Mouse (Mus musculus) kidney, embryonic 14.5 days (tissue): ENCODE results near the gene Rft1. TPM values are rescaled to one million over a fixed set of nuclear protein-coding genes. Genes with fewer than 3 reads are reported as not detected.

ENCODE experiments used
- ATAC-seq: fragments of 200-750 bp; cut with Nextera tagmentation; 2 replicates; pipeline ENCODE4 v1.8.0; 2017; ENCODE audit warnings: moderate number of reproducible peaks, mild to moderate bottlenecking, moderate TSS enrichment, moderate library complexity; ENCODE audit not compliant: low FRiP score, low TSS enrichment
- H3K27ac ChIP-seq: fragments of 300-500 bp; sonication (generic); 2 replicates; pipeline ENCODE4 v1.5.1; 2014; ENCODE audit warnings: low read depth, mild to moderate bottlenecking, low read length, moderate library complexity, mixed read lengths
- H3K27me3 ChIP-seq: fragments of 300-500 bp; sonication (generic); 2 replicates; pipeline ENCODE4 v1.6.1; 2014; ENCODE audit warnings: mild to moderate bottlenecking, low read length; ENCODE audit not compliant: control insufficient read depth, insufficient read depth
- H3K36me3 ChIP-seq: fragments of 300-500 bp; sonication (generic); 2 replicates; pipeline ENCODE4 v1.6.1; 2014; ENCODE audit warnings: low read length, mixed read lengths; ENCODE audit not compliant: control insufficient read depth, insufficient read depth
- H3K4me1 ChIP-seq: fragments of 300-500 bp; sonication (generic); 2 replicates; pipeline ENCODE4 v1.6.1; 2014; ENCODE audit warnings: low read length, mixed read lengths; ENCODE audit not compliant: control insufficient read depth, insufficient read depth
- H3K4me2 ChIP-seq: fragments of 300-500 bp; sonication (generic); replicated peaks from 2 replicates; pipeline ENCODE4 v1.6.1; 2014; ENCODE audit warnings: low read depth, mild to moderate bottlenecking, low read length
- H3K4me3 ChIP-seq: fragments of 300-500 bp; sonication (generic); 2 replicates; pipeline ENCODE4 v1.5.1; 2014; ENCODE audit warnings: mild to moderate bottlenecking, low read length
- H3K9ac ChIP-seq: fragments of 300-500 bp; sonication (generic); 2 replicates; pipeline ENCODE4 v1.6.1; 2014; ENCODE audit warnings: low read depth, mild to moderate bottlenecking, low read length, moderate library complexity
- H3K9me3 ChIP-seq: fragments of 300-500 bp; sonication (generic); 2 replicates; pipeline ENCODE4 v1.6.1; 2016; ENCODE audit warnings: low read length; ENCODE audit not compliant: control insufficient read depth
- WGBS: fragments of 180-500 bp; shearing (Covaris S2); extraction: QIAGEN DNeasy Blood & Tissue Kit; methylation state at CpG from one replicate; pipeline ENCODE4 v1.1.7; 2014; 5-methylcytosine and 5-hydroxymethylcytosine counted together
- polyA plus RNA-seq: library from polyadenylated mRNA; unstranded; fragments of >200 nt; fragmentation: Nextera tagmentation; extraction: Ambion mirVana; gene quantifications from 2 replicates; pipeline ENCODE4 v1.2.1, GENCODE M21; 2014

Gene Rft1
- polyA plus RNA-seq, 1 experiment from 2014 or later, result 19.4 TPM

DNA sequence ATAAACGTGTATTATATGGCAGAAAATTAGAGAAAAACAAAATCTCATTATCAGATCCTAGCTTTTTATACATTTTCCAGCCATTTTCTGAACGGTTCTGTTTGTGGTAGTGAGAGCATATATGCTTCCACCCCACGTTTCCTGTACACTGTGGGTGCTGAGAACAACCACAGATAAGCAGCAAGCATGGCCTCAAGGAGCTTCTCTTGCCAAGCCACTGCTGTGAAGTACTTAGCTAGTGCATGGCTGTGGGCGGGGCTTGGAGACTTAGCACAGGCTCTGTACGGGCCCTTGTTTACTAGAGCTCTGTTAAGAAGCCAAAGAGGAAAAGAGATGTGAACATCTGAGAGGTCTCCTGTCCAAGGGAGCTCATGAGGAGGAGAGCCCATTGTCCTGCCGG lies 20.8 kb downstream of the Rft1 start:
- no peak overlapping the region for H3K4me3 ChIP-seq
- no peak overlapping the region for H3K9ac ChIP-seq
- H3K36me3 ChIP-seq, result peaks cover 70% of the 10 kb centered on the region
- 83% methylated on average over 6 of the region's 6 CpGs for WGBS
- no peak overlapping the region for H3K4me2 ChIP-seq
- no peaks in the 10 kb centered on the region for H3K9me3 ChIP-seq
- H3K27ac ChIP-seq, result no peak overlapping the region
- no peaks in the 10 kb centered on the region for H3K27me3 ChIP-seq
- no peaks in the 10 kb centered on the region for H3K4me1 ChIP-seq
- ATAC-seq, result no peak

DNA sequence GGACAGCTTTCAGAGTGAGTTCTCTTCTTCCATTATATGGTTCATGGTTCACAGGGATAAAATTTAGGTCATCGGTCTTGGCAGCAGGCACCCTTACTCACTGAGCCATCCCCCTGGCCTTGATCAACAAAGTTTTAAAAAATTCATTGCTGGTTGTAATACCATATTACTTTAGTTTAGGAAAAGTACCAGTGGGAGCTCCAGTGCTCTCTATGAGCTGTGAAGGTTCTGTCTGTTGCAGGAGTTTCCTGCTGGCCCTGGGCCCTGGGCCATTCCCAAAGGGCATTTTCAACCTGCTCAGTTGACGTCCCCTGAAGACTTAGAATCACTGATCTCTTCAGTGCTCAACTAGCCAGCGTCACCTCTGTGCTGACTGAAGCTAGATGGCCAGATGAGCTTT lies 28.0 kb downstream of the Rft1 start:
- H3K9me3 ChIP-seq, result no peaks in the 10 kb centered on the region
- H3K9ac ChIP-seq, result no peak overlapping the region
- H3K27me3 ChIP-seq, result no peaks in the 10 kb centered on the region
- H3K4me2 ChIP-seq, result no peak overlapping the region
- H3K4me3 ChIP-seq, result no peak overlapping the region
- no peaks in the 10 kb centered on the region for H3K4me1 ChIP-seq
- H3K36me3 ChIP-seq, result peaks cover 67% of the 10 kb centered on the region
- 91% methylated on average over 3 of the region's 3 CpGs for WGBS
- H3K27ac ChIP-seq, result no peak overlapping the region
- ATAC-seq, result no peak

DNA sequence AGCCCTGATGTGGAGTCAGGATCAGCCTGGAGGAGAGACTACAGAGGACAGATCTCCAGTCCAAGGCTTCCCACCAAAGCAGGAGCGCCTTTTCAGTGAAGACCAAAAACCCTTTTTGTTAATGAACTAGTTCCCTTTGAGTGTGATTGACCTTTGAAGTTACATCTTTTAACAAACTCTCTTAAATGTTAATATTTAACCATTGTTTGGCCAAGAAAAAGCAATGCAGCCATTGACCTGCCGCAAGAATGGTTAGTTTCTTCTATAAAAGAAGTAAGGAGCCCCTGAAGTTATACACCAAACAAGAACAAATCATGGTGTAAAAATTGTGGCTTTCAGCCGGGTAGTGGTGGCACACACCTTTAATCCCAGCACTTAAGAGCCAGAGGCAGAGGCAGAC lies 36.5 kb downstream of the Rft1 start:
- no peak overlapping the region for H3K27ac ChIP-seq
- no peaks in the 10 kb centered on the region for H3K27me3 ChIP-seq
- no peak overlapping the region for H3K4me3 ChIP-seq
- no peak overlapping the region for H3K4me2 ChIP-seq
- no peak for ATAC-seq
- WGBS, result 84% methylated on average over 3 of the region's 3 CpGs
- no peaks in the 10 kb centered on the region for H3K4me1 ChIP-seq
- H3K36me3 ChIP-seq, result peaks cover 24% of the 10 kb centered on the region
- no peaks in the 10 kb centered on the region for H3K9me3 ChIP-seq
- no peak overlapping the region for H3K9ac ChIP-seq

DNA sequence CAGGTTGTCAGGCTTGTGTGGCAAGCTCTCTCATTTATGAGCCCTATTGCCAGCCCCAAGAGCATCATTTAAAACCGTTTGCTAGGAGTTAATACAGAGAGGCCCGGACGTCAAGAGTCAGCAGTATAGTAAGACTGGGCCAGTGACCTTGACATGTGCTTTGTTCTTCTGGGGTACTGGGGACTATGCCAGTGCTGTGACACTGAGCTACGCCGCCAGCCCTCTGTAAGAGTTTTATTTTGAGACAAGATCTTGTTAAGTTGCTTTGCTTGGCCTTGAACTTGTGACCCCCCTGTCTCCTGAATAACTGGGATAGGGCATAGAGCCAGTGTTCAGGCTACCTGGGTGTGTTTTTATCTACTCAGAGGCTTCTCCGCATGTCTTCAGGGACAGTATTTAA lies 38.3 kb downstream of the Rft1 start:
- ATAC-seq, result no peak

DNA sequence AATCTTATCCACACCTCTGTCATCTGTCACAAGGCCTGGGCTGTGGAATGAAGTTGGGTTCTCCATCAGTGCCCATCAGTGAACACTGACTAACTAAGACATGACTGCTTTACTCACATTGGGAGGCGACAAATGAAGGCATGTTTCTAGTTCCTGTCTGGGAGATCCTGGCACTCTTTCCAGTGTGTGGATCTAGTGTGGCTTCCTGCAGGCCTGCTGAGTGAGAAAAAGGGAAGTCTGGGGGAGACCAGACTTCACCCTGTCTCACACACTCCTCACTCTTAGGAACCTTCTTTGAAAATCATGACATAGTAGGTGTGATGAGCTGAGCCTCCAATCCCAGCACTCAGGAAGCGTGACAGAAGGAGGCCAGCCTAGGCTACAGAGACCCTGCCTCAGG lies 40.6 kb downstream of the Rft1 start:
- Histone ChIP-seq H3K4me1 (no peaks in the 10 kb centered on the region), H3K9ac (no peak overlapping the region), H3K9me3 (no peaks in the 10 kb centered on the region), H3K27me3 (no peaks in the 10 kb centered on the region), H3K36me3 (peaks cover 14% of the 10 kb centered on the region), H3K4me3 (no peak overlapping the region), H3K27ac (no peak overlapping the region), H3K4me2 (no peak overlapping the region)
- ATAC-seq, result no peak
- WGBS, result 83% methylated on average over 2 of the region's 2 CpGs

More for the DNA sequence above, 38.3 kb downstream of the Rft1 start:
- no peaks in the 10 kb centered on the region for H3K4me1 ChIP-seq
- H3K4me2 ChIP-seq, result no peak overlapping the region
- H3K9me3 ChIP-seq, result no peaks in the 10 kb centered on the region
- WGBS, result 89% methylated on average over 6 of the region's 6 CpGs
- no peak overlapping the region for H3K9ac ChIP-seq
- peaks cover 19% of the 10 kb centered on the region for H3K36me3 ChIP-seq
- no peak overlapping the region for H3K4me3 ChIP-seq
- no peak overlapping the region for H3K27ac ChIP-seq
- no peaks in the 10 kb centered on the region for H3K27me3 ChIP-seq

DNA sequence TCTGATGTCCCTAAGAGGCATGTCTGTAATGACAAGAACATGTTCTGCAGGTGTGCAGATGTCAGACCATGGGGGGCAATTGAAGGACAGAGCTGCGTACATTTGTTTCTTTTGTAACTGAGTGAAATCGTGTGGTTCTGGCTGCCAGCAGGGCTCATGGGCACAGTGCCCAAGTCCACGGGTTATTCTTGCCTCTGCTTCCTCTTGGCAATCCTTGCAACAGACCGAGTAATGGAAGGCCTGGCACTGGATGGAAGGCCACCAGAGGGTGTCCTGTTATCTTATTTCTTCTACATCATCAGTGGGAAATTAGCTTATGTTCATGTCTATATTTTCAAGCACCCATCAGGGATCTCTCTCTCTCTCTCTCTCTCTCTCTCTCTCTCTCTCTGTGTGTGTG lies 41.4 kb downstream of the Rft1 start:
- Histone ChIP-seq H3K4me1 (no peaks in the 10 kb centered on the region), H3K4me3 (no peak overlapping the region), H3K27me3 (no peaks in the 10 kb centered on the region), H3K4me2 (no peak overlapping the region), H3K36me3 (peaks cover 6% of the 10 kb centered on the region; the same call in 1 of the 2 replicates), H3K9me3 (no peaks in the 10 kb centered on the region), H3K27ac (no peak overlapping the region), H3K9ac (no peak overlapping the region)
- no peak for ATAC-seq
- 78% methylated on average over 4 of the region's 4 CpGs for WGBS

DNA sequence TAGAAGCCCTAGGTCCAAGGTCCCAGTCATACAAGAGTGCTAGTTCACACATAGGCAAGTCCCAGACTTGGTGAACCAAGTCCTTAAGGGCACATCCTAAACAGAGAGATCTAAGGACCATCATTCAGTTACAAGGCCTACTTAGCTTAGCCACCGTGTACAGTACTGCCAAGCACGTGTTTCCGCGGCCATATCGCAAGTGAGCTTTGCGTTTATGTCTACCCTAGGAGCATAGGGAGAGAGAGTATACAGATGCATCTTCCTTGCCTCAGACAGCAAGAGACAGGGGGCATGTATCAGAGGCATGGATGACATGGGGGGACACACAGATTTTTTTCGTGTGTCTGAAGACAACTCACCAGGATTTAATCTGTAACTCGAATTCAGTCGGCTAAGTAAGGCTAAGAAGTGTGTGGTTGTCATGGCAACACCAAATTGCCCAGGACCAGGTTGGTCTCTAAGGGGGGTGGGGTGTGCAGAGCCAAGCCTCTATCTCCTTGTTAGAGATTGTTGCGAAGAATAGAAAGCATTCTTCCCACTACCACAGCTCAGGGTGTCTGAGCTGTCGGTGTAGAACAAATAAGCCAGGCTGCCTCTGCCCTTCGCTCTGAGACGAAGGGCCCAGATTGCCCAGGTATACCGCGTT lies 43.4 kb downstream of the Rft1 start:
- H3K27ac ChIP-seq, result no peak overlapping the region

DNA sequence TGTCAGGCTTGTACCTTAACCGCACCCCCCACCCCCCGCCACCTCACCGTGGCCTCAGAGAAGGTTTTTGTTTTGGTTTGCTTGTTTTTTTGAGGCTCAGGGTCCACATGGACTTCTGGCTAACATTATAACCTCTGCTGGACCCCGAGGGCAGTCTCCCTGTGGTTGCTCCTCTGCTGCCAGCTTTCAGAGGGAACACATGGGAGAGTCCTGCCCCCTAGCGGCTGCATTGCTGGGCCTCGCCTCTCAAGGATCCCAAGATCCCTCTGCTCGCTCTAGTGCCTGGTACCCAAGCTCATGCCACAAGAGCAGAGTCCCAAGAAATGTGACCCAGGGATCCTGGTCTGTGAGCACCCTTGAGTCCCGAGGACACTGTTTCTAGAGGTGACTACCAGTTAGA lies 45.5 kb downstream of the Rft1 start:
- ATAC-seq, result 0 out of 2 replicates have a peak, but pooled peaks have one; percentile 24
- WGBS, result 41% methylated on average over 8 of the region's 8 CpGs
- no peak overlapping the region for H3K4me3 ChIP-seq

More for the DNA sequence above, 43.4 kb downstream of the Rft1 start:
- Histone ChIP-seq H3K4me1 (no peaks in the 10 kb centered on the region), H3K4me2 (no peak overlapping the region), H3K9me3 (no peaks in the 10 kb centered on the region), H3K9ac (no peak overlapping the region), H3K27me3 (no peaks in the 10 kb centered on the region), H3K36me3 (no peaks in the 10 kb centered on the region), H3K4me3 (no peak overlapping the region)
- WGBS, result 82% methylated on average over 15 of the region's 15 CpGs
- ATAC-seq, result no peak

DNA sequence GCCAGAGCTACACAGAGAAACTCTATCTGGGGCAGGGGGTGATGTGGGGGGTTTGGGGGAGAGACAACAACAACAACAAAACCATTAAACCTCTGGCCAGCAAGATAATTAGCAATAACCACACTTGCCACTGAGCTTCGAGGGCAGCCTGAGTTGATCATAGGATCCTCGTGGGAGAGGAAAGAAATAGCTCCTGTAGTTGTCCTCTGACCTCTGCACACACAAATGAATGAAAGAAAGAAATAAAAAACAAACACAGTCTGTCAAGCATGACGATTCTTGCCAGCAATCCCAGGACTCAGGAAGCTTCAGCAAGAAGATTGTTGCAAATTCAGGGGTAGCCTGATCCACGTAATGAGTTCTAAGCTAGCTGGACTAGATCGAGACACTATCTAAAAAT lies 48.4 kb downstream of the Rft1 start:
- no peak overlapping the region for H3K4me2 ChIP-seq
- 35% methylated on average over 5 of the region's 5 CpGs for WGBS

More for the DNA sequence above, 45.5 kb downstream of the Rft1 start:
- Histone ChIP-seq H3K4me1 (no peaks in the 10 kb centered on the region), H3K9ac (no peak overlapping the region), H3K9me3 (no peaks in the 10 kb centered on the region), H3K36me3 (no peaks in the 10 kb centered on the region), H3K4me2 (no peak overlapping the region), H3K27ac (no peak overlapping the region), H3K27me3 (no peaks in the 10 kb centered on the region)

More for the DNA sequence above, 48.4 kb downstream of the Rft1 start:
- H3K27me3 ChIP-seq, result peaks cover 6% of the 10 kb centered on the region; the same call in 1 of the 2 replicates
- no peak overlapping the region for H3K27ac ChIP-seq
- H3K36me3 ChIP-seq, result no peaks in the 10 kb centered on the region
- no peak overlapping the region for H3K9ac ChIP-seq
- ATAC-seq, result no peak
- H3K9me3 ChIP-seq, result no peaks in the 10 kb centered on the region
- no peaks in the 10 kb centered on the region for H3K4me1 ChIP-seq
- no peak overlapping the region for H3K4me3 ChIP-seq
